Mouse (Mus musculus): Measurements from ENCODE around the gene Pfn5. TPM values are rescaled to one million over a fixed set of nuclear protein-coding genes. Genes with fewer than 3 reads are reported as not detected.

Pfn5 gene
- total RNA-seq (2012; rRNA removed) (not detected in 2 replicates), total RNA-seq (2014; rRNA removed) (not detected in 2 replicates), polyA plus RNA-seq (2012; ENCODE audit: insufficient read length, low read depth) (not detected in 2 replicates)

- H3K36me3 ChIP-seq (replicated peaks in 1 of 2; ENCODE audit: control insufficient read depth in 1 of 2, insufficient read depth in 1 of 2, low read length in 1 of 2): no peaks in the 10 kb centered on the region
- no peak within 1 kb of the TSS for H3K9ac ChIP-seq (ENCODE audit: insufficient read depth, low read depth)
- H3K27me3 ChIP-seq (replicated peaks): no peaks in the 10 kb centered on the region
- no peak for TF ChIP-seq MAX (IDR thresholded peaks at IDR 0.05; ENCODE audit: low read length)
- TF ChIP-seq ZKSCAN1 (IDR thresholded peaks at IDR 0.05; ENCODE audit: borderline replicate concordance, low read depth, low read length): no peak
- TF ChIP-seq POLR2A (IDR thresholded peaks at IDR 0.05; ENCODE audit: low read depth, low read length): no peak
- TF ChIP-seq NRF1 (IDR thresholded peaks at IDR 0.05; ENCODE audit: low read depth, low read length): no peak
- TF ChIP-seq ELF1 (IDR thresholded peaks at IDR 0.05; ENCODE audit: low read depth, low read length): no peak
- TF ChIP-seq KAT2A (IDR thresholded peaks at IDR 0.05; ENCODE audit: insufficient replicate concordance, low read length): no peak
- no peak for TF ChIP-seq ZNF384 (IDR thresholded peaks at IDR 0.05; ENCODE audit: low read depth, low read length)
- no peak for TF ChIP-seq RAD21 (IDR thresholded peaks at IDR 0.05; ENCODE audit: low read depth, low read length)
- TF ChIP-seq JUN (IDR thresholded peaks at IDR 0.05; ENCODE audit: insufficient read depth, low read depth, low read length): no peak
- no peak for TF ChIP-seq HCFC1 (IDR thresholded peaks at IDR 0.05; ENCODE audit: low read depth, low read length)
- TF ChIP-seq TBP (conservative IDR thresholded peaks at IDR 0.05; ENCODE audit: low read depth, low read length): no peak
- TF ChIP-seq ETS1 (conservative IDR thresholded peaks at IDR 0.05; ENCODE audit: low read depth, low read length): no peak
- TF ChIP-seq CHD1 (IDR thresholded peaks at IDR 0.05; ENCODE audit: low read depth, low read length): no peak
- dilution Hi-C loops (cut with MboI; ENCODE audit: extremely low pct_ligation_motif_present, extremely low pct_unique_long_range_greater_than_20kb, low sequenced_read_pairs): no loop called here
- H3K79me2 ChIP-seq (replicated peaks; ENCODE audit: control insufficient read depth, extremely low read depth, insufficient read depth, poor library complexity, severe bottlenecking): no peaks in the 10 kb centered on the region
- no peaks in the 10 kb centered on the region for H3K4me1 ChIP-seq (ENCODE audit: control insufficient read depth in 1 of 2, insufficient read depth in 2 of 2)
- H3K9me3 ChIP-seq (replicated peaks; ENCODE audit: low read length): no peaks in the 10 kb centered on the region
- no peak within 1 kb of the TSS for H3K4me3 ChIP-seq (replicated peaks in 1 of 3; ENCODE audit: low read depth in 2 of 3, low read length in 2 of 3, poor library complexity in 1 of 3)
- in situ Hi-C loops (cut with MboI; ENCODE audit: low pct_ligation_motif_present, low pct_unique_long_range_greater_than_20kb, low sequenced_read_pairs): no loop called here
- H3K27ac ChIP-seq (ENCODE audit: insufficient read depth, low read depth): no peak within 1 kb of the TSS
- no peak for DNase-seq (ENCODE audit: extremely low read depth)
- H3K4me2 ChIP-seq (ENCODE audit: insufficient read depth, low read depth, poor library complexity, severe bottlenecking): no peak within 1 kb of the TSS
Measured at GRCm38 (mm10) chrX:95557887-95558286, at the start of gene Pfn5, which contains the start of gene Asb12. Pfn5 (plus strand) TSS chrX:95558104. Asb12 (minus strand) TSS chrX:95557987.

DNA sequence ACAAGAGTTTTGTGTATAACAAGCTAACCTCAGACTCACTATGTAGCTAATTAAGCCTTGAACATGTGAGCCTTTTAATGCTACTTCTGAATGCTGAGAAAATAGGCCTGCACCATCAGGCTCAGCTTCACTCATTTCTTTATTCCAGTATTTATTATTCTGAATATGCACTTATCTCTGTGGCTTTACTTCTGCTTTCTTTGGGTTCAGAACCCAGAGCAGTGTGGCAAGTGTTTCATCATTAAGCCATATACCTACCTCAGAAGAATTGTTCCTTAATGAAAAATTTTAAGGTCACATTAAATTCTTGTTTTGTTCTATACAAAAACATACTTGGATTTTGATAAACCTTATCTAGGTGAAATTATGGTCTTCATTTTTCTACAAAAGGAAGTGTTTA lies 34.0 kb upstream of the Pfn5 start:
- DNase-seq (ENCODE audit: extremely low read depth): no peak
- H3K9ac ChIP-seq (ENCODE audit: insufficient read depth, low read depth): no peak overlapping the region
- no peak overlapping the region for H3K27ac ChIP-seq (ENCODE audit: insufficient read depth, low read depth)
- TF ChIP-seq TCF12 (IDR thresholded peaks at IDR 0.05; ENCODE audit: low read depth, low read length) (no peak), JUN (IDR thresholded peaks at IDR 0.05; ENCODE audit: insufficient read depth, low read depth, low read length) (no peak), MEF2A (IDR thresholded peaks at IDR 0.05; ENCODE audit: borderline replicate concordance, low read depth, low read length) (no peak), ETS1 (conservative IDR thresholded peaks at IDR 0.05; ENCODE audit: low read depth, low read length) (no peak), RAD21 (IDR thresholded peaks at IDR 0.05; ENCODE audit: low read depth, low read length) (no peak), EP300 (IDR thresholded peaks at IDR 0.05; ENCODE audit: low read length) (no peak), POLR2AphosphoS2 (IDR thresholded peaks at IDR 0.05; ENCODE audit: low read depth, low read length) (no peak), USF1 (IDR thresholded peaks at IDR 0.05; ENCODE audit: low read depth, low read length) (no peak), TBP (conservative IDR thresholded peaks at IDR 0.05; ENCODE audit: low read depth, low read length) (no peak), E2F4 (IDR thresholded peaks at IDR 0.05; ENCODE audit: insufficient replicate concordance, low read depth, low read length) (no peak), MAZ (IDR thresholded peaks at IDR 0.05; ENCODE audit: low read depth, low read length) (no peak), RCOR1 (conservative IDR thresholded peaks at IDR 0.05; ENCODE audit: low read depth, low read length) (no peak), MYC (IDR thresholded peaks at IDR 0.05; ENCODE audit: low read depth, low read length) (no peak), GABPA (IDR thresholded peaks at IDR 0.05; ENCODE audit: insufficient replicate concordance, low read depth, low read length) (no peak), NELFE (IDR thresholded peaks at IDR 0.05; ENCODE audit: low read depth, low read length) (no peak), UBTF (IDR thresholded peaks at IDR 0.05; ENCODE audit: low read depth, low read length) (no peak), JUND (conservative IDR thresholded peaks at IDR 0.05; ENCODE audit: low read depth, low read length) (no peak), CHD1 (IDR thresholded peaks at IDR 0.05; ENCODE audit: low read depth, low read length) (no peak)
- no peaks in the 10 kb centered on the region for H3K9me3 ChIP-seq (replicated peaks; ENCODE audit: low read length)
- H3K4me3 ChIP-seq (replicated peaks in 1 of 3; ENCODE audit: low read depth in 2 of 3, low read length in 2 of 3, poor library complexity in 1 of 3): no peak overlapping the region
- no peaks in the 10 kb centered on the region for H3K27me3 ChIP-seq (replicated peaks)
- H3K4me2 ChIP-seq (ENCODE audit: insufficient read depth, low read depth, poor library complexity, severe bottlenecking): no peak overlapping the region
- H3K36me3 ChIP-seq (replicated peaks in 1 of 2; ENCODE audit: control insufficient read depth in 1 of 2, insufficient read depth in 1 of 2, low read length in 1 of 2): no peaks in the 10 kb centered on the region
- H3K79me2 ChIP-seq (replicated peaks; ENCODE audit: control insufficient read depth, extremely low read depth, insufficient read depth, poor library complexity, severe bottlenecking): no peaks in the 10 kb centered on the region
- in situ Hi-C loops (cut with MboI; ENCODE audit: low pct_ligation_motif_present, low pct_unique_long_range_greater_than_20kb, low sequenced_read_pairs) (no loop called here), dilution Hi-C loops (cut with MboI; ENCODE audit: extremely low pct_ligation_motif_present, extremely low pct_unique_long_range_greater_than_20kb, low sequenced_read_pairs) (no loop called here)
- no peaks in the 10 kb centered on the region for H3K4me1 ChIP-seq (ENCODE audit: control insufficient read depth in 1 of 2, insufficient read depth in 2 of 2)

Data from CH12.LX (cell line).